Mouse (Mus musculus) liver, embryonic 14.5 days (tissue): ENCODE measurements around the gene Hbb-bh1.

ENCODE experiments used
- CTCF ChIP-seq: IDR thresholded peaks from 2 replicates; pipeline ENCODE4 v1.5.1; 2016; ENCODE audit warnings: antibody characterized with exemption, low read depth, control low read depth
- EP300 ChIP-seq: IDR thresholded peaks from 2 replicates; pipeline ENCODE4 v1.6.1; 2016; ENCODE audit warnings: antibody characterized with exemption, low read depth

DNA sequence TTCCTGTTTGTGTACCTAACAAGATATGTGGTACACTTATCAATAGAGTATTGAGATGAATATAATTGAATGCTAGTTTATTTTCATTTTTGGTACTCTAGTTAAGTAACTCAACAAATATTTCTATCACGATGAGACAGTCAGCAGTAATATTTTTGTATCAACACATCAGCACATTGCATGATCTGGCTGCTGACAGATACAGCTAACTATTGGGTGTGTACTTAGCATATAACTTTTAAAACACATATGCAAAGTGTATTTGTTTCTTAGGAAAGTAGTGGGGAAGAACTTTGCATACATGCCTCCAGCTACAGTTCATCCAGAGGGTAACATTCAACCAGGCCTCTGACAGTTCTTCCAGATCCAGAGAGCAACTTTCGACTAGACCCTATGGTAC lies 18.4 kb downstream of the Hbb-bh1 start:
- TF ChIP-seq CTCF (no peak), EP300 (peak; percentile 65)
